ENCODE assay signal across 8 mouse cellular contexts in the genomic region with DNA sequence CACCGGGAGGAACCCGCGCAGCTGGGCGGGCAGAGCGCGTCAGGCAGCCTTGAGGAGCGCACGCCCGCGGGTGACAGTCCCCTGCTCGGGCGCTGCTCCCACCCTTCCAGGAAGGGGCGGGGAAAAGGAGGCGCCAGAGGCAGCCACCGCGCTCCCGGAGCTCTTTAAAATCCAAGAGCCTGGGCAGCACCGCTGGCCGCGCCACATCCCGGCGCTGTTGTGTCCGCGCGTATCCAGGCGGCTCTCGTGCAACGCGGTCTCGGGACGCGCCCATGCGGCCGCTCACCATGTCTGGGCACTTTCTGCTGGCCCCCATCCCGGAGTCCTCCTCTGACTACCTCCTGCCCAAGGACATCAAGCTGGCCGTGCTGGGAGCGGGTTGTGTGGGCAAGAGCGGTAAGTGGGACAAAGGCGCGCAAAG. TPM values are rescaled to one million over a fixed set of nuclear protein-coding genes. Genes with fewer than 3 reads are reported as not detected.
A peak's percentile ranks its signal among the peaks of the same experiment; 100 is the strongest.
DNase-seq lines count a peak whose midpoint lies in the region; ATAC-seq and TF ChIP-seq lines count a peak whose summit lies in the region.

Rasl11a (plus strand) TSS at position 127 of the 421 bp plus-strand sequence.

- peak within 1 kb of the TSS; percentile 94 for H3K4me2 ChIP-seq in limb, embryonic 13.5 days (replicated peaks)
- peak within 1 kb of the TSS; percentile 96 for H3K4me2 ChIP-seq in midbrain, embryonic 13.5 days (replicated peaks)

- DNase-seq in B cell, adult 2 months: peak; percentile 15 to 24
- DNase-seq in heart, adult 9 months (ENCODE audit: low spot score in 2 of 2): peak; percentile 88 to 89
- DNase-seq in kidney, adult 8-10 months: peak; percentile 76 to 77
- peak; percentile 47 to 49 for DNase-seq in spleen, postnatal 36 days (ENCODE audit: low spot score in 2 of 2)

- no peak for TF ChIP-seq CTCF in bone marrow macrophage, adult 2 months (IDR thresholded peaks at IDR 0.05; ENCODE audit: low read depth, low read length)

- WGBS in limb, embryonic 13.5 days: under 1% methylated on average over 39 of the region's 40 CpGs
- under 1% methylated on average over 40 of the region's 40 CpGs for WGBS in midbrain, embryonic 13.5 days

- no peaks in the 10 kb centered on the region for H3K9me3 ChIP-seq in limb, embryonic 13.5 days
- no peaks in the 10 kb centered on the region for H3K9me3 ChIP-seq in midbrain, embryonic 13.5 days

- H3K9ac ChIP-seq in limb, embryonic 13.5 days: peak within 1 kb of the TSS; percentile 78
- H3K9ac ChIP-seq in midbrain, embryonic 13.5 days (replicated peaks): peak within 1 kb of the TSS; percentile 80

- 0 out of 2 replicates have a peak, but pooled peaks have one; percentile 26 for ATAC-seq in erythroblast, adult 5-6 weeks (replicated peaks; ENCODE audit: low FRiP score, poor library complexity, severe bottlenecking)
- peak; percentile 88 for ATAC-seq in limb, embryonic 13.5 days (ENCODE audit: low FRiP score, low read depth)
- ATAC-seq in midbrain, embryonic 13.5 days: peak; percentile 94

- H3K36me3 ChIP-seq in limb, embryonic 13.5 days: no peaks in the 10 kb centered on the region
- peaks cover 6% of the 10 kb centered on the region; the same call in 1 of the 2 replicates for H3K36me3 ChIP-seq in midbrain, embryonic 13.5 days

- no peaks in the 10 kb centered on the region for H3K27me3 ChIP-seq in limb, embryonic 13.5 days
- H3K27me3 ChIP-seq in midbrain, embryonic 13.5 days: no peaks in the 10 kb centered on the region

- H3K4me1 ChIP-seq in bone marrow macrophage, adult 2 months (ENCODE audit: control insufficient read depth, insufficient read depth, low read length): 0 out of 2 replicates have a peak, but pooled peaks cover 4% of the 10 kb centered on the region
- H3K4me1 ChIP-seq in limb, embryonic 13.5 days: peaks cover 18% of the 10 kb centered on the region
- H3K4me1 ChIP-seq in midbrain, embryonic 13.5 days (replicated peaks): peaks cover 20% of the 10 kb centered on the region

- H3K27ac ChIP-seq in bone marrow macrophage, adult 2 months (ENCODE audit: insufficient read depth, low read depth, low read length): no peak within 1 kb of the TSS
- H3K27ac ChIP-seq in limb, embryonic 13.5 days: peak within 1 kb of the TSS; percentile 48
- peak within 1 kb of the TSS; percentile 82 for H3K27ac ChIP-seq in midbrain, embryonic 13.5 days

- H3K4me3 ChIP-seq in bone marrow macrophage, adult 2 months (ENCODE audit: insufficient read depth, low read length): peak within 1 kb of the TSS; percentile 61
- H3K4me3 ChIP-seq in limb, embryonic 13.5 days: peak within 1 kb of the TSS; percentile 69
- peak within 1 kb of the TSS; percentile 78 for H3K4me3 ChIP-seq in midbrain, embryonic 13.5 days (replicated peaks)

- TF ChIP-seq POLR2A in bone marrow macrophage, adult 2 months (IDR thresholded peaks at IDR 0.05; ENCODE audit: borderline replicate concordance, low read depth, low read length): no peak

RNA-seq across cellular contexts. Expression of gene Rasl11a, which starts in this region (rescaled TPM):
- polyA plus RNA-seq in bone marrow macrophage, adult 2 months (2012; ENCODE audit: insufficient read depth, insufficient read length, missing spikeins): not detected in 2 replicates
- total RNA-seq in erythroblast, adult 5-6 weeks (2015; ENCODE audit: low replicate concordance): not detected in 2 replicates
- not detected in 2 replicates for total RNA-seq in erythroblast, adult 5-6 weeks (2017; ENCODE audit: low replicate concordance)
- 18.1 and 20.4 TPM in 2 replicates for polyA plus RNA-seq in limb, embryonic 13.5 days (2015; fragmentation: Nextera tagmentation; extraction: Ambion mirVana)
- polyA plus RNA-seq in midbrain, embryonic 13.5 days (2015; fragmentation: Nextera tagmentation; extraction: Ambion mirVana): 11.0 and 12.5 TPM in 2 replicates

Comparison
In these comparisons a context has a peak if more than half of its experiments do, and no peak if none do; other contexts are left out.
1. RNA of gene Rasl11a (polyA plus RNA-seq): 18.1 to 20.4 TPM in limb, embryonic 13.5 days and 11.0 to 12.5 TPM in midbrain, embryonic 13.5 days; not detected in bone marrow macrophage, adult 2 months; every median in the first group is over 10 times any median in the second.
2. Peak in ATAC-seq in erythroblast, adult 5-6 weeks; RNA of the gene not detected or under 1 TPM.
3. DNase-seq: peak in every context shown above with its lines; median percentile 88 in heart, adult 9 months; 76 in kidney, adult 8-10 months; 48 in spleen, postnatal 36 days; 20 in B cell, adult 2 months.
4. ATAC-seq: peak in every context shown above with its lines; median percentile 94 in midbrain, embryonic 13.5 days; 88 in limb, embryonic 13.5 days; 26 in erythroblast, adult 5-6 weeks.
5. Peak in every context shown above with its lines, with median percentiles within 50 percentile points of each other: H3K4me3 ChIP-seq.